Mouse (Mus musculus): ENCODE data around the gene Lancl2.

The Lancl2 gene

GRCm38 (mm10) chr6:57765095-57765878 is 62.9 kb downstream of the Lancl2 start:
- in situ Hi-C loops (cut with MboI; ENCODE audit: low pct_unique_long_range_greater_than_20kb in 1 of 2, low sequenced_read_pairs in 2 of 2, unreplicated experiment in 1 of 2) = no loop called here

- in situ Hi-C loops (cut with MboI; ENCODE audit: low pct_unique_long_range_greater_than_20kb in 1 of 2, low sequenced_read_pairs in 2 of 2, unreplicated experiment in 1 of 2) = no loop called here
Observed at GRCm38 (mm10) chr6:57766287-57766686, 63.9 kb downstream of the Lancl2 start.

- in situ Hi-C loops (cut with MboI; ENCODE audit: low pct_unique_long_range_greater_than_20kb in 1 of 2, low sequenced_read_pairs in 2 of 2, unreplicated experiment in 1 of 2) = no loop called here
Observed at GRCm38 (mm10) chr6:57767112-57767868, 65.0 kb downstream of the Lancl2 start.

- in situ Hi-C loops (cut with MboI; ENCODE audit: low pct_unique_long_range_greater_than_20kb in 1 of 2, low sequenced_read_pairs in 2 of 2, unreplicated experiment in 1 of 2) = no loop called here
Observed at GRCm38 (mm10) chr6:57768948-57769525, 66.7 kb downstream of the Lancl2 start.

GRCm38 (mm10) chr6:57770467-57771190 is 68.3 kb downstream of the Lancl2 start:
- in situ Hi-C loops (cut with MboI; ENCODE audit: low pct_unique_long_range_greater_than_20kb in 1 of 2, low sequenced_read_pairs in 2 of 2, unreplicated experiment in 1 of 2) = no loop called here

- in situ Hi-C loops (cut with MboI; ENCODE audit: low pct_unique_long_range_greater_than_20kb in 1 of 2, low sequenced_read_pairs in 2 of 2, unreplicated experiment in 1 of 2) = no loop called here
Observed at GRCm38 (mm10) chr6:57773792-57774191, 71.5 kb downstream of the Lancl2 start.

- in situ Hi-C loops (cut with MboI; ENCODE audit: low pct_unique_long_range_greater_than_20kb in 1 of 2, low sequenced_read_pairs in 2 of 2, unreplicated experiment in 1 of 2) = no loop called here
Observed at GRCm38 (mm10) chr6:57780359-57780758, 78.0 kb downstream of the Lancl2 start.

GRCm38 (mm10) chr6:57782658-57783057 is 80.3 kb downstream of the Lancl2 start:
- in situ Hi-C loops (cut with MboI; ENCODE audit: low pct_unique_long_range_greater_than_20kb in 1 of 2, low sequenced_read_pairs in 2 of 2, unreplicated experiment in 1 of 2) = no loop called here

- in situ Hi-C loops (cut with MboI; ENCODE audit: low pct_unique_long_range_greater_than_20kb in 1 of 2, low sequenced_read_pairs in 2 of 2, unreplicated experiment in 1 of 2) = no loop called here
Observed at GRCm38 (mm10) chr6:57784251-57784650, 81.9 kb downstream of the Lancl2 start.

GRCm38 (mm10) chr6:57787376-57787775 is 85.0 kb downstream of the Lancl2 start:
- in situ Hi-C loops (cut with MboI; ENCODE audit: low pct_unique_long_range_greater_than_20kb in 1 of 2, low sequenced_read_pairs in 2 of 2, unreplicated experiment in 1 of 2) = no loop called here
